Mouse (Mus musculus) embryonic facial prominence, embryonic 15.5 days (tissue): ENCODE results near the gene H2-Q6. TPM values are rescaled to one million over a fixed set of nuclear protein-coding genes. Genes with fewer than 3 reads are reported as not detected.

Experiments
- ATAC-seq: fragments of 200-750 bp; cut with Nextera tagmentation; 2 replicates; pipeline ENCODE4 v1.8.0; 2017; ENCODE audit warnings: low read depth, moderate TSS enrichment; ENCODE audit not compliant: insufficient number of reproducible peaks, low FRiP score, low TSS enrichment
- H3K27ac ChIP-seq: fragments of 300-500 bp; sonication (generic); replicated peaks from 2 replicates; pipeline ENCODE4 v1.5.1; 2015; ENCODE audit warnings: mild to moderate bottlenecking, inconsistent platforms
- H3K27me3 ChIP-seq: fragments of 300-500 bp; sonication (generic); 2 replicates; pipeline ENCODE4 v1.6.1; 2015; ENCODE audit warnings: inconsistent platforms
- H3K36me3 ChIP-seq: fragments of 300-500 bp; sonication (generic); 2 replicates; pipeline ENCODE4 v1.6.1; 2015; ENCODE audit warnings: mild to moderate bottlenecking, inconsistent platforms
- H3K4me1 ChIP-seq: fragments of 300-500 bp; sonication (generic); 2 replicates; pipeline ENCODE4 v1.6.1; 2015; ENCODE audit warnings: inconsistent platforms
- H3K4me2 ChIP-seq: fragments of 300-500 bp; sonication (generic); replicated peaks from 2 replicates; pipeline ENCODE4 v1.6.1; 2015; ENCODE audit warnings: mild to moderate bottlenecking, inconsistent platforms
- H3K4me3 ChIP-seq: fragments of 300-500 bp; sonication (generic); replicated peaks from 2 replicates; pipeline ENCODE4 v1.5.1; 2015; ENCODE audit warnings: mild to moderate bottlenecking, inconsistent platforms
- H3K9ac ChIP-seq: fragments of 300-500 bp; sonication (generic); 2 replicates; pipeline ENCODE4 v1.6.1; 2015; ENCODE audit warnings: inconsistent platforms
- H3K9me3 ChIP-seq: fragments of 300-500 bp; sonication (generic); replicated peaks from 2 replicates; pipeline ENCODE4 v1.6.1; 2016; ENCODE audit warnings: inconsistent platforms
- WGBS: fragments of 180-500 bp; shearing (Covaris S2); methylation state at CpG from one replicate; pipeline ENCODE4 v1.1.7; 2015; 5-methylcytosine and 5-hydroxymethylcytosine counted together
- polyA plus RNA-seq: library from polyadenylated mRNA; unstranded; fragments of >200 nt; fragmentation: Nextera tagmentation; extraction: Ambion mirVana; gene quantifications from 2 replicates; pipeline ENCODE4 v1.2.1, GENCODE M21; 2015

Gene H2-Q6
- polyA plus RNA-seq, 1 experiment from 2014 or later = 0.28 TPM

DNA sequence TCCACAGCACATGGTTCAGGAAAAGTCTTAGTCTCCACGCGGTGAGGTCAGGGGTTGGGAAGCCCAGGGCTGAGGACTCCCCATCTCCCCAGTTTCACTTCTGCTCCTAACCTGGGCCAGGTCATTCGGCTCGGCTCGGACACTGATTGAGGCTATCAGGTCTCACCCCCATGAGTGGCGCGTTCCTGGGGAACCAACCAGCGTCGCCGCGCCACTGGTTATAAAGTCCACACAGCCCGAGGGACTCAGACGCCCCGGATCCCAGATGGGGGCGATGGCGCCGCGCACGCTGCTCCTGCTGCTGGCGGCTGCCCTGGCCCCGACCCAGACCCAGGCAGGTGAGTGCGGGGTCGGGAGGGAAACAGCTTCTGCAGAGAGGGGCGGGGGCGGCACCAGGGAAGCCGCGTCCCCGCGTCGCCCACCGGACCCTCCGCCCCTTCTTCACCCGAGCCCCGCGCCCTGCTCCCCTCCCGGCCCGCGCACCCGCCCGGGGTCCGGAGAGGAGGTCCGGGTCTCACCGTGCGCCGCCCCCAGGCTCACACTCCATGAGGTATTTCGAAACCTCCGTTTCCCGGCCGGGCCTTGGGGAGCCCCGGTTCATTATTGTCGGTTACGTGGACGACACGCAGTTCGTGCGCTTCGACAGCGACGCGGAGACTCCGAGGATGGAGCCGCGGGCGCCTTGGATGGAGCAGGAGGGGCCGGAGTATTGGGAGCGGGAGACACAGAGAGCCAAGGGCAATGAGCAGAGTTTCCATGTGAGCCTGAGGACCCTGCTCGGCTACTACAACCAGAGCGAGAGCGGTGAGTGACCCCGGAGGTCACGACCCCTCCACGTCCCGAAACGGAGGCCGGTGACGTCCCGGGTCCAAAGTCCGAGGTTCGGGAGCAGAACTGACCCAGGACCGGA is 45.4 kb downstream of the H2-Q6 start, which contains the start of gene H2-Q10:
Gene H2-Q10, plus strand, starts transcription at position 248 of the 910 bp plus-strand sequence.
- ATAC-seq = no peak
- H3K9ac ChIP-seq = peak within 1 kb of the TSS; percentile 12; the same call in 1 of the 2 replicates
- H3K36me3 ChIP-seq = no peaks in the 10 kb centered on the region
- peaks cover 24% of the 10 kb centered on the region for H3K27me3 ChIP-seq
- H3K4me3 ChIP-seq = peak within 1 kb of the TSS; percentile 46
- H3K9me3 ChIP-seq = no peaks in the 10 kb centered on the region
- WGBS = under 1% methylated on average over 80 of the region's 80 CpGs
- peak within 1 kb of the TSS; percentile 88 for H3K4me2 ChIP-seq
- no peak within 1 kb of the TSS for H3K27ac ChIP-seq
- H3K4me1 ChIP-seq = peaks cover 13% of the 10 kb centered on the region

Other genes with a start within 250 kb of the H2-Q6 start
- gene Aif1, start 248.8 kb upstream of the H2-Q6 start, polyA plus RNA-seq = 15.5 and 17.5 TPM in 2 replicates
- 27.2 and 27.4 TPM in 2 replicates for gene Lst1, start 236.4 kb upstream of the H2-Q6 start, polyA plus RNA-seq
- 2.3 and 2.9 TPM in 2 replicates for gene Ltb, start 230.4 kb upstream of the H2-Q6 start, polyA plus RNA-seq
- 0.47 and 0.76 TPM in 2 replicates for gene Tnf, start 222.8 kb upstream of the H2-Q6 start, polyA plus RNA-seq
- 0.27 and 0.32 TPM in 2 replicates for gene Lta, start 219.5 kb upstream of the H2-Q6 start, polyA plus RNA-seq
- 0.57 TPM in 1 of 2 replicates, not detected in the other for gene Gm16181, start 204.0 kb upstream of the H2-Q6 start, polyA plus RNA-seq
- 4.1 and 4.4 TPM in 2 replicates for gene Atp6v1g2, start 191.2 kb upstream of the H2-Q6 start, polyA plus RNA-seq
- 11.8 and 12.7 TPM in 2 replicates for gene Nfkbil1, start 189.1 kb upstream of the H2-Q6 start, polyA plus RNA-seq
- 406 and 413 TPM in 2 replicates for gene Ddx39b, start 183.1 kb upstream of the H2-Q6 start, polyA plus RNA-seq
- gene H2-D1, start 162.1 kb upstream of the H2-Q6 start, polyA plus RNA-seq = 81.6 and 82.0 TPM in 2 replicates
- not detected in 2 replicates for gene H2-Q1, start 104.4 kb upstream of the H2-Q6 start, polyA plus RNA-seq
- gene H2-Q2, start 82.6 kb upstream of the H2-Q6 start, polyA plus RNA-seq = 0.47 TPM in 1 of 2 replicates, not detected in the other
- 2.4 and 2.7 TPM in 2 replicates for gene H2-Q4, start 45.2 kb upstream of the H2-Q6 start, polyA plus RNA-seq
- 2.0 and 2.2 TPM in 2 replicates for gene H2-Q7, start 14.3 kb downstream of the H2-Q6 start, polyA plus RNA-seq
- gene H2-Q10, start 45.2 kb downstream of the H2-Q6 start, polyA plus RNA-seq = 0.73 and 0.93 TPM in 2 replicates
- not detected in 2 replicates for gene Pou5f1, start 81.2 kb downstream of the H2-Q6 start, polyA plus RNA-seq
- gene Tcf19, start 92.0 kb downstream of the H2-Q6 start, polyA plus RNA-seq = 86.0 and 86.2 TPM in 2 replicates
- gene Cchcr1, start 92.2 kb downstream of the H2-Q6 start, polyA plus RNA-seq = 18.3 and 20.7 TPM in 2 replicates
- 20.4 and 22.7 TPM in 2 replicates for gene Psors1c2, start 108.4 kb downstream of the H2-Q6 start, polyA plus RNA-seq
- gene Cdsn, start 127.3 kb downstream of the H2-Q6 start, polyA plus RNA-seq = 12.1 and 12.5 TPM in 2 replicates
- gene 2300002M23Rik, start 142.6 kb downstream of the H2-Q6 start, polyA plus RNA-seq = 21.5 and 39.7 TPM in 2 replicates
- 0.25 and 0.81 TPM in 2 replicates for gene Sfta2, start 176.7 kb downstream of the H2-Q6 start, polyA plus RNA-seq
- 0.17 TPM in 1 of 2 replicates, not detected in the other for gene Gm9573, start 201.8 kb downstream of the H2-Q6 start, polyA plus RNA-seq
- 0.36 TPM in 1 of 2 replicates, not detected in the other for gene Mucl3, start 218.8 kb downstream of the H2-Q6 start, polyA plus RNA-seq
- 16.6 and 19.0 TPM in 2 replicates for gene Vars2, start 242.7 kb downstream of the H2-Q6 start, polyA plus RNA-seq
- gene Gtf2h4, start 248.9 kb downstream of the H2-Q6 start, polyA plus RNA-seq = 35.4 and 39.5 TPM in 2 replicates